Mouse (Mus musculus): ENCODE measurements at regions not wholly inside any gene's neighbourhood (a gene's known extent, or its start where the extent isn't known, plus 50 kb on each side); places are given as distances from the start of the nearest gene placed in this dataset.

- H3K36me3 ChIP-seq (ENCODE audit: control insufficient read depth, insufficient read depth, low read length, poor library complexity, severe bottlenecking): no peaks in the 10 kb centered on the region
- no peak overlapping the region for H3K27ac ChIP-seq (ENCODE audit: insufficient read depth, low read length)
- no peak overlapping the region for H3K4me3 ChIP-seq (ENCODE audit: low read depth, low read length)
- TF ChIP-seq EP300 (IDR thresholded peaks at IDR 0.05; ENCODE audit: insufficient read depth, low read depth, low read length) (no peak), CTCF (IDR thresholded peaks at IDR 0.05; ENCODE audit: low read depth, low read length) (no peak), POLR2A (IDR thresholded peaks at IDR 0.05; ENCODE audit: insufficient read depth, low read length) (no peak)
- H3K4me1 ChIP-seq (ENCODE audit: control insufficient read depth, insufficient read depth, low read length): no peaks in the 10 kb centered on the region
- no peaks in the 10 kb centered on the region for H3K27me3 ChIP-seq (ENCODE audit: control insufficient read depth, insufficient read depth, low read length, poor library complexity, severe bottlenecking)
- no peak overlapping the region for H3K9ac ChIP-seq (ENCODE audit: low read depth, poor library complexity, severe bottlenecking)
- no peaks in the 10 kb centered on the region for H3K9me3 ChIP-seq (replicated peaks; ENCODE audit: control insufficient read depth, insufficient read depth, low read length, poor library complexity, severe bottlenecking)
Observed at GRCm38 (mm10) chr4:105332081-105332480, 174.9 kb downstream of the Plpp3 start.

GRCm38 (mm10) chr4:105335872-105336271 is 178.7 kb downstream of the Plpp3 start:
- H3K4me1 ChIP-seq (ENCODE audit: control insufficient read depth, insufficient read depth, low read length): no peaks in the 10 kb centered on the region
- H3K36me3 ChIP-seq (ENCODE audit: control insufficient read depth, insufficient read depth, low read length, poor library complexity, severe bottlenecking): no peaks in the 10 kb centered on the region
- H3K4me3 ChIP-seq (ENCODE audit: low read depth, low read length): no peak overlapping the region
- H3K27me3 ChIP-seq (ENCODE audit: control insufficient read depth, insufficient read depth, low read length, poor library complexity, severe bottlenecking): no peaks in the 10 kb centered on the region
- no peak overlapping the region for H3K27ac ChIP-seq (ENCODE audit: insufficient read depth, low read length)
- TF ChIP-seq POLR2A (IDR thresholded peaks at IDR 0.05; ENCODE audit: insufficient read depth, low read length): no peak
- no peak for TF ChIP-seq EP300 (IDR thresholded peaks at IDR 0.05; ENCODE audit: insufficient read depth, low read depth, low read length)
- TF ChIP-seq CTCF (IDR thresholded peaks at IDR 0.05; ENCODE audit: low read depth, low read length): no peak
- H3K9ac ChIP-seq (ENCODE audit: low read depth, poor library complexity, severe bottlenecking): no peak overlapping the region
- H3K9me3 ChIP-seq (replicated peaks; ENCODE audit: control insufficient read depth, insufficient read depth, low read length, poor library complexity, severe bottlenecking): no peaks in the 10 kb centered on the region

- H3K9ac ChIP-seq (ENCODE audit: low read depth, poor library complexity, severe bottlenecking): no peak overlapping the region
- no peak overlapping the region for H3K4me3 ChIP-seq (ENCODE audit: low read depth, low read length)
- no peaks in the 10 kb centered on the region for H3K27me3 ChIP-seq (ENCODE audit: control insufficient read depth, insufficient read depth, low read length, poor library complexity, severe bottlenecking)
- TF ChIP-seq EP300 (IDR thresholded peaks at IDR 0.05; ENCODE audit: insufficient read depth, low read depth, low read length) (no peak), POLR2A (IDR thresholded peaks at IDR 0.05; ENCODE audit: insufficient read depth, low read length) (no peak), CTCF (IDR thresholded peaks at IDR 0.05; ENCODE audit: low read depth, low read length) (no peak)
- no peak overlapping the region for H3K27ac ChIP-seq (ENCODE audit: insufficient read depth, low read length)
- no peaks in the 10 kb centered on the region for H3K4me1 ChIP-seq (ENCODE audit: control insufficient read depth, insufficient read depth, low read length)
- no peaks in the 10 kb centered on the region for H3K36me3 ChIP-seq (ENCODE audit: control insufficient read depth, insufficient read depth, low read length, poor library complexity, severe bottlenecking)
- H3K9me3 ChIP-seq (replicated peaks; ENCODE audit: control insufficient read depth, insufficient read depth, low read length, poor library complexity, severe bottlenecking): no peaks in the 10 kb centered on the region
Observed at GRCm38 (mm10) chr4:105336557-105336956, 179.4 kb downstream of the Plpp3 start.

- no peaks in the 10 kb centered on the region for H3K36me3 ChIP-seq (ENCODE audit: control insufficient read depth, insufficient read depth, low read length, poor library complexity, severe bottlenecking)
- no peak overlapping the region for H3K9ac ChIP-seq (ENCODE audit: low read depth, poor library complexity, severe bottlenecking)
- no peaks in the 10 kb centered on the region for H3K27me3 ChIP-seq (ENCODE audit: control insufficient read depth, insufficient read depth, low read length, poor library complexity, severe bottlenecking)
- no peaks in the 10 kb centered on the region for H3K4me1 ChIP-seq (ENCODE audit: control insufficient read depth, insufficient read depth, low read length)
- H3K27ac ChIP-seq (ENCODE audit: insufficient read depth, low read length): no peak overlapping the region
- no peaks in the 10 kb centered on the region for H3K9me3 ChIP-seq (replicated peaks; ENCODE audit: control insufficient read depth, insufficient read depth, low read length, poor library complexity, severe bottlenecking)
- TF ChIP-seq EP300 (IDR thresholded peaks at IDR 0.05; ENCODE audit: insufficient read depth, low read depth, low read length) (no peak), CTCF (IDR thresholded peaks at IDR 0.05; ENCODE audit: low read depth, low read length) (no peak), POLR2A (IDR thresholded peaks at IDR 0.05; ENCODE audit: insufficient read depth, low read length) (no peak)
- H3K4me3 ChIP-seq (ENCODE audit: low read depth, low read length): no peak overlapping the region
Observed at GRCm38 (mm10) chr4:105338131-105338530, 181.0 kb downstream of the Plpp3 start.

- H3K9ac ChIP-seq (ENCODE audit: low read depth, poor library complexity, severe bottlenecking): no peak overlapping the region
- H3K4me1 ChIP-seq (ENCODE audit: control insufficient read depth, insufficient read depth, low read length): no peaks in the 10 kb centered on the region
- no peak overlapping the region for H3K4me3 ChIP-seq (ENCODE audit: low read depth, low read length)
- no peaks in the 10 kb centered on the region for H3K36me3 ChIP-seq (ENCODE audit: control insufficient read depth, insufficient read depth, low read length, poor library complexity, severe bottlenecking)
- TF ChIP-seq POLR2A (IDR thresholded peaks at IDR 0.05; ENCODE audit: insufficient read depth, low read length) (no peak), EP300 (IDR thresholded peaks at IDR 0.05; ENCODE audit: insufficient read depth, low read depth, low read length) (no peak)
- no peaks in the 10 kb centered on the region for H3K9me3 ChIP-seq (replicated peaks; ENCODE audit: control insufficient read depth, insufficient read depth, low read length, poor library complexity, severe bottlenecking)
- no peaks in the 10 kb centered on the region for H3K27me3 ChIP-seq (ENCODE audit: control insufficient read depth, insufficient read depth, low read length, poor library complexity, severe bottlenecking)
- H3K27ac ChIP-seq (ENCODE audit: insufficient read depth, low read length): no peak overlapping the region
Observed at GRCm38 (mm10) chr4:105338861-105339260, 181.7 kb downstream of the Plpp3 start.

- TF ChIP-seq CTCF (IDR thresholded peaks at IDR 0.05; ENCODE audit: low read depth, low read length) (no peak), EP300 (IDR thresholded peaks at IDR 0.05; ENCODE audit: insufficient read depth, low read depth, low read length) (no peak), POLR2A (IDR thresholded peaks at IDR 0.05; ENCODE audit: insufficient read depth, low read length) (no peak)
- H3K27me3 ChIP-seq (ENCODE audit: control insufficient read depth, insufficient read depth, low read length, poor library complexity, severe bottlenecking): no peaks in the 10 kb centered on the region
- no peaks in the 10 kb centered on the region for H3K4me1 ChIP-seq (ENCODE audit: control insufficient read depth, insufficient read depth, low read length)
- no peak overlapping the region for H3K27ac ChIP-seq (ENCODE audit: insufficient read depth, low read length)
- H3K9me3 ChIP-seq (replicated peaks; ENCODE audit: control insufficient read depth, insufficient read depth, low read length, poor library complexity, severe bottlenecking): no peaks in the 10 kb centered on the region
- H3K4me3 ChIP-seq (ENCODE audit: low read depth, low read length): no peak overlapping the region
- H3K36me3 ChIP-seq (ENCODE audit: control insufficient read depth, insufficient read depth, low read length, poor library complexity, severe bottlenecking): no peaks in the 10 kb centered on the region
- H3K9ac ChIP-seq (ENCODE audit: low read depth, poor library complexity, severe bottlenecking): no peak overlapping the region
Observed at GRCm38 (mm10) chr4:105341274-105341673, 184.1 kb downstream of the Plpp3 start.

Data from ES-Bruce4 (cell line).